Mouse (Mus musculus): Measurements from ENCODE around the gene Pdgfb.

- TF ChIP-seq CTCF (IDR thresholded peaks at IDR 0.05; ENCODE audit: low read depth) (no peak), EP300 (IDR thresholded peaks at IDR 0.05; ENCODE audit: low read depth) (no peak)
These were observed 32.5 kb upstream of the Pdgfb start for GRCm38 (mm10) chr15:80047242-80047641.

Data from heart, postnatal 0 days (tissue).